Comparison of ENCODE assay signal across 8 mouse cellular contexts in genomic region chr2:60209703-60210651, GRCm38 (mm10). TPM values are rescaled to one million over a fixed set of nuclear protein-coding genes. Genes with fewer than 3 reads are reported as not detected.
DNase-seq lines count a peak whose midpoint lies in the region; ATAC-seq and TF ChIP-seq lines count a peak whose summit lies in the region.

TSS of gene Baz2b (minus strand) at chr2:60209839.
TSS of gene March7 (plus strand) at chr2:60209887.

- peak within 1 kb of the TSS; percentile 84 for H3K27ac ChIP-seq in forebrain, embryonic 13.5 days
- H3K27ac ChIP-seq in heart, postnatal 0 days (ENCODE audit: low read depth): peak within 1 kb of the TSS; percentile 93
- H3K27ac ChIP-seq in liver, embryonic 15.5 days (replicated peaks): peak within 1 kb of the TSS; percentile 94
- H3K27ac ChIP-seq in neural tube, embryonic 11.5 days (ENCODE audit: low read depth, low read length): peak within 1 kb of the TSS; percentile 94
- H3K27ac ChIP-seq in stomach, embryonic 16.5 days (ENCODE audit: low read length): peak within 1 kb of the TSS; percentile 90

- peak within 1 kb of the TSS; percentile 93 for H3K9ac ChIP-seq in forebrain, embryonic 13.5 days
- H3K9ac ChIP-seq in heart, postnatal 0 days (replicated peaks; ENCODE audit: low read depth, low read length): peak within 1 kb of the TSS; percentile 98
- peak within 1 kb of the TSS; percentile 95 for H3K9ac ChIP-seq in liver, embryonic 15.5 days
- peak within 1 kb of the TSS; percentile 93 for H3K9ac ChIP-seq in neural tube, embryonic 11.5 days (ENCODE audit: low read length)
- H3K9ac ChIP-seq in stomach, embryonic 16.5 days (ENCODE audit: low read length): peak within 1 kb of the TSS; percentile 99

- 0 out of 2 replicates have a peak, but pooled peaks have one; percentile 56 for TF ChIP-seq EP300 in heart, postnatal 0 days (IDR thresholded peaks at IDR 0.05; ENCODE audit: low read depth)

- TF ChIP-seq CTCF in E14TG2a.4 (conservative IDR thresholded peaks at IDR 0.05; ENCODE audit: low read length): no peak
- TF ChIP-seq CTCF in heart, postnatal 0 days (IDR thresholded peaks at IDR 0.05; ENCODE audit: low read depth): peak; percentile 19

- WGBS in forebrain, embryonic 13.5 days: under 1% methylated on average over 60 of the region's 109 CpGs
- under 1% methylated on average over 69 of the region's 109 CpGs for WGBS in heart, postnatal 0 days
- WGBS in liver, embryonic 15.5 days (ENCODE audit: insufficient replicate concordance): under 1% methylated on average over 102 of the region's 109 CpGs
- under 1% methylated on average over 75 of the region's 109 CpGs for WGBS in neural tube, embryonic 11.5 days
- under 1% methylated on average over 70 of the region's 109 CpGs for WGBS in stomach, embryonic 16.5 days

- peak; percentile 79 for ATAC-seq in cerebellum, adult (ENCODE audit: insufficient number of reproducible peaks, low FRiP score, low TSS enrichment)
- ATAC-seq in forebrain, embryonic 13.5 days: peak; percentile 95
- peak; percentile 95 for ATAC-seq in heart, postnatal 0 days (ENCODE audit: insufficient read depth, low read depth)
- ATAC-seq in liver, embryonic 15.5 days (ENCODE audit: insufficient read depth): peak; percentile 93
- peak; percentile 78 for ATAC-seq in neural tube, embryonic 11.5 days (ENCODE audit: insufficient read depth, low FRiP score, low TSS enrichment)
- peak; percentile 95 for ATAC-seq in stomach, embryonic 16.5 days (ENCODE audit: insufficient read depth, low FRiP score)

- H3K9me3 ChIP-seq in E14TG2a.4 (ENCODE audit: low read length): no peaks in the 10 kb centered on the region
- no peaks in the 10 kb centered on the region for H3K9me3 ChIP-seq in forebrain, embryonic 13.5 days (replicated peaks)
- no peaks in the 10 kb centered on the region for H3K9me3 ChIP-seq in heart, postnatal 0 days (replicated peaks; ENCODE audit: control insufficient read depth, low read length)
- no peaks in the 10 kb centered on the region for H3K9me3 ChIP-seq in liver, embryonic 15.5 days (replicated peaks)
- no peaks in the 10 kb centered on the region for H3K9me3 ChIP-seq in neural tube, embryonic 11.5 days (ENCODE audit: control insufficient read depth, low read length)
- H3K9me3 ChIP-seq in stomach, embryonic 16.5 days (replicated peaks; ENCODE audit: control insufficient read depth, low read length): no peaks in the 10 kb centered on the region

- H3K4me1 ChIP-seq in E14TG2a.4 (replicated peaks; ENCODE audit: low read depth, low read length): peaks cover 51% of the 10 kb centered on the region
- H3K4me1 ChIP-seq in forebrain, embryonic 13.5 days: peaks cover 39% of the 10 kb centered on the region
- H3K4me1 ChIP-seq in heart, postnatal 0 days (ENCODE audit: control insufficient read depth, insufficient read depth): peaks cover 34% of the 10 kb centered on the region
- peaks cover 45% of the 10 kb centered on the region for H3K4me1 ChIP-seq in liver, embryonic 15.5 days (replicated peaks)
- H3K4me1 ChIP-seq in neural tube, embryonic 11.5 days (ENCODE audit: control insufficient read depth, insufficient read depth, low read length): peaks cover 11% of the 10 kb centered on the region; the same call in 1 of the 2 replicates
- peaks cover 32% of the 10 kb centered on the region for H3K4me1 ChIP-seq in stomach, embryonic 16.5 days (ENCODE audit: control insufficient read depth, insufficient read depth, low read length)

- peak within 1 kb of the TSS; percentile 71 for H3K4me2 ChIP-seq in forebrain, embryonic 13.5 days
- H3K4me2 ChIP-seq in heart, postnatal 0 days (ENCODE audit: low read depth, low read length): peak within 1 kb of the TSS; percentile 81
- peak within 1 kb of the TSS; percentile 77 for H3K4me2 ChIP-seq in liver, embryonic 15.5 days
- H3K4me2 ChIP-seq in neural tube, embryonic 11.5 days (ENCODE audit: low read depth): peak within 1 kb of the TSS; percentile 63
- H3K4me2 ChIP-seq in stomach, embryonic 16.5 days (ENCODE audit: low read depth, low read length): peak within 1 kb of the TSS; percentile 94

- H3K36me3 ChIP-seq in E14TG2a.4 (ENCODE audit: insufficient read depth, low read length): peaks cover 48% of the 10 kb centered on the region
- H3K36me3 ChIP-seq in forebrain, embryonic 13.5 days (ENCODE audit: poor library complexity, severe bottlenecking): peaks cover 19% of the 10 kb centered on the region; the same call in 1 of the 2 replicates
- peaks cover 16% of the 10 kb centered on the region for H3K36me3 ChIP-seq in heart, postnatal 0 days (replicated peaks; ENCODE audit: control insufficient read depth, insufficient read depth, low read length)
- peaks cover 34% of the 10 kb centered on the region for H3K36me3 ChIP-seq in liver, embryonic 15.5 days (replicated peaks)
- H3K36me3 ChIP-seq in neural tube, embryonic 11.5 days (ENCODE audit: control insufficient read depth, insufficient read depth, low read length): no peaks in the 10 kb centered on the region; the same call in 1 of the 2 replicates
- H3K36me3 ChIP-seq in stomach, embryonic 16.5 days (ENCODE audit: control insufficient read depth, insufficient read depth, low read length): 0 out of 2 replicates have a peak, but pooled peaks cover 3% of the 10 kb centered on the region

- peak; percentile 85 for DNase-seq in heart, postnatal 0 days (ENCODE audit: low spot score)
- peak; percentile 91 to 95 for DNase-seq in kidney, postnatal 4 days
- peak; percentile 93 for DNase-seq in neural tube, embryonic 11.5 days (ENCODE audit: low spot score)

- H3K27me3 ChIP-seq in E14TG2a.4 (ENCODE audit: insufficient read depth, low read length): no peaks in the 10 kb centered on the region
- no peaks in the 10 kb centered on the region for H3K27me3 ChIP-seq in forebrain, embryonic 13.5 days
- H3K27me3 ChIP-seq in heart, postnatal 0 days (ENCODE audit: control insufficient read depth, insufficient read depth, low read length): no peaks in the 10 kb centered on the region
- H3K27me3 ChIP-seq in liver, embryonic 15.5 days: no peaks in the 10 kb centered on the region
- H3K27me3 ChIP-seq in neural tube, embryonic 11.5 days (ENCODE audit: control insufficient read depth, insufficient read depth, low read length): no peaks in the 10 kb centered on the region
- no peaks in the 10 kb centered on the region for H3K27me3 ChIP-seq in stomach, embryonic 16.5 days (ENCODE audit: control insufficient read depth, insufficient read depth, low read length)

- H3K4me3 ChIP-seq in E14TG2a.4 (replicated peaks; ENCODE audit: low read length): peak within 1 kb of the TSS; percentile 90
- peak within 1 kb of the TSS; percentile 92 for H3K4me3 ChIP-seq in forebrain, embryonic 13.5 days
- H3K4me3 ChIP-seq in heart, postnatal 0 days (ENCODE audit: low read depth, low read length): peak within 1 kb of the TSS; percentile 91
- H3K4me3 ChIP-seq in liver, embryonic 15.5 days (replicated peaks): peak within 1 kb of the TSS; percentile 94
- H3K4me3 ChIP-seq in neural tube, embryonic 11.5 days (ENCODE audit: low read depth, low read length): peak within 1 kb of the TSS; percentile 94
- H3K4me3 ChIP-seq in stomach, embryonic 16.5 days (replicated peaks; ENCODE audit: low read length): peak within 1 kb of the TSS; percentile 91

RNA-seq across cellular contexts. Expression of gene Baz2b, which starts in this region (rescaled TPM):
- polyA plus RNA-seq in forebrain, embryonic 13.5 days (2015; fragmentation: Nextera tagmentation; extraction: Ambion mirVana): 85.2 and 85.7 TPM in 2 replicates
- 29.1 and 46.2 TPM in 2 replicates for total RNA-seq in heart, postnatal 0 days (2014; rRNA removed; ENCODE audit: low replicate concordance)
- 38.8 and 40.3 TPM in 2 replicates for polyA plus RNA-seq in heart, postnatal 0 days (2015; fragmentation: Nextera tagmentation; extraction: Ambion mirVana)
- polyA plus RNA-seq in liver, embryonic 15.5 days (2015; fragmentation: Nextera tagmentation; extraction: Ambion mirVana): 14.8 TPM in 2 replicates
- 61.8 and 71.0 TPM in 2 replicates for polyA plus RNA-seq in neural tube, embryonic 11.5 days (2014; fragmentation: Nextera tagmentation; extraction: Ambion mirVana)
- 41.5 and 49.2 TPM in 2 replicates for polyA plus RNA-seq in stomach, embryonic 16.5 days (2015; fragmentation: Nextera tagmentation; extraction: Ambion mirVana)

RNA-seq across cellular contexts. Expression of gene March7, which starts in this region (rescaled TPM):
- polyA plus RNA-seq in forebrain, embryonic 13.5 days (2015; fragmentation: Nextera tagmentation; extraction: Ambion mirVana): 88.4 and 99.8 TPM in 2 replicates
- total RNA-seq in heart, postnatal 0 days (2014; rRNA removed; ENCODE audit: low replicate concordance): 61.5 and 74.8 TPM in 2 replicates
- 38.8 and 43.5 TPM in 2 replicates for polyA plus RNA-seq in heart, postnatal 0 days (2015; fragmentation: Nextera tagmentation; extraction: Ambion mirVana)
- 20.4 and 21.7 TPM in 2 replicates for polyA plus RNA-seq in liver, embryonic 15.5 days (2015; fragmentation: Nextera tagmentation; extraction: Ambion mirVana)
- 68.7 and 74.6 TPM in 2 replicates for polyA plus RNA-seq in neural tube, embryonic 11.5 days (2014; fragmentation: Nextera tagmentation; extraction: Ambion mirVana)
- polyA plus RNA-seq in stomach, embryonic 16.5 days (2015; fragmentation: Nextera tagmentation; extraction: Ambion mirVana): 68.9 and 69.7 TPM in 2 replicates

Comparison
In these comparisons a context has a peak if more than half of its experiments do, and no peak if none do; other contexts are left out.
1. Peak in every context shown above with its lines: DNase-seq, ATAC-seq, H3K4me3 ChIP-seq and H3K27ac ChIP-seq.